Mouse (Mus musculus) megakaryocyte, embryonic 14.5 days (primary cell): ENCODE results near the gene Abtb2.

Source experiments
- FLI1 ChIP-seq: IDR thresholded peaks from 2 replicates; pipeline ENCODE4 v1.6.1; 2012; ENCODE audit warnings: low read length, inconsistent platforms, mixed read lengths
- GATA1 ChIP-seq: IDR thresholded peaks from 3 replicates; pipeline ENCODE4 v1.6.1; 2012; ENCODE audit warnings: mixed read lengths, low read length, inconsistent platforms, borderline replicate concordance

- TF ChIP-seq GATA1 = no peak
- TF ChIP-seq FLI1 = no peak
Measured at GRCm38 (mm10) chr2:103516472-103516871, 49.6 kb upstream of the Abtb2 start.
